Mouse (Mus musculus): Measurements from ENCODE around the gene Nek3. TPM values are rescaled to one million over a fixed set of nuclear protein-coding genes. Genes with fewer than 3 reads are reported as not detected.
"Not testable (repeated sequence)": the region's sequence is repeated elsewhere in the genome, so short reads cannot be mapped to it uniquely, and the experiment has no call there.

Nek3 gene
- polyA plus RNA-seq, 1 experiment, result 0.05 TPM

- H3K4me1 ChIP-seq (ENCODE audit: control insufficient read depth), result no peaks in the 10 kb centered on the region
- H3K36me3 ChIP-seq (ENCODE audit: control insufficient read depth), result no peaks in the 10 kb centered on the region
- no peaks in the 10 kb centered on the region for H3K27me3 ChIP-seq (ENCODE audit: control insufficient read depth)
- no peaks in the 10 kb centered on the region for H3K9me3 ChIP-seq (ENCODE audit: control insufficient read depth, low read length)
- no peak for TF ChIP-seq TAL1 (IDR thresholded peaks at IDR 0.05; ENCODE audit: low read length)
- no peak for TF ChIP-seq GATA1 (IDR thresholded peaks at IDR 0.05; ENCODE audit: low read length)
- H3K4me3 ChIP-seq (replicated peaks), result no peak overlapping the region
Observed at GRCm38 (mm10) chr8:22149643-22150344, 16.4 kb downstream of the Nek3 start.

GRCm38 (mm10) chr8:22148367-22148740, 17.9 kb downstream of the Nek3 start:
- Histone ChIP-seq H3K4me3 (replicated peaks) (no peak overlapping the region), H3K27me3 (ENCODE audit: control insufficient read depth) (no peaks in the 10 kb centered on the region), H3K36me3 (ENCODE audit: control insufficient read depth) (no peaks in the 10 kb centered on the region), H3K4me1 (ENCODE audit: control insufficient read depth) (no peaks in the 10 kb centered on the region), H3K9me3 (ENCODE audit: control insufficient read depth, low read length) (no peaks in the 10 kb centered on the region)
- TF ChIP-seq GATA1 (IDR thresholded peaks at IDR 0.05; ENCODE audit: low read length) (no peak), TAL1 (IDR thresholded peaks at IDR 0.05; ENCODE audit: low read length) (no peak)

GRCm38 (mm10) chr8:22147706-22148366, 18.4 kb downstream of the Nek3 start:
- no peaks in the 10 kb centered on the region for H3K36me3 ChIP-seq (ENCODE audit: control insufficient read depth)
- H3K4me3 ChIP-seq (replicated peaks), result no peak overlapping the region
- H3K9me3 ChIP-seq (ENCODE audit: control insufficient read depth, low read length), result no peaks in the 10 kb centered on the region
- no peaks in the 10 kb centered on the region for H3K27me3 ChIP-seq (ENCODE audit: control insufficient read depth)
- no peaks in the 10 kb centered on the region for H3K4me1 ChIP-seq (ENCODE audit: control insufficient read depth)
- TF ChIP-seq TAL1 (IDR thresholded peaks at IDR 0.05; ENCODE audit: low read length) (no peak), GATA1 (IDR thresholded peaks at IDR 0.05; ENCODE audit: low read length) (no peak)

- TF ChIP-seq TAL1 (IDR thresholded peaks at IDR 0.05; ENCODE audit: low read length), result no peak
- TF ChIP-seq GATA1 (IDR thresholded peaks at IDR 0.05; ENCODE audit: low read length), result no peak
- no peaks in the 10 kb centered on the region for H3K36me3 ChIP-seq (ENCODE audit: control insufficient read depth)
- H3K9me3 ChIP-seq (ENCODE audit: control insufficient read depth, low read length), result no peaks in the 10 kb centered on the region
- H3K4me3 ChIP-seq (replicated peaks), result no peak overlapping the region
- H3K27me3 ChIP-seq (ENCODE audit: control insufficient read depth), result no peaks in the 10 kb centered on the region
- no peaks in the 10 kb centered on the region for H3K4me1 ChIP-seq (ENCODE audit: control insufficient read depth)
Observed at GRCm38 (mm10) chr8:22145831-22146230, 20.4 kb downstream of the Nek3 start.

GRCm38 (mm10) chr8:22143764-22144491, 22.3 kb downstream of the Nek3 start:
- H3K4me3 ChIP-seq (replicated peaks), result no peak overlapping the region
- H3K27me3 ChIP-seq (ENCODE audit: control insufficient read depth), result no peaks in the 10 kb centered on the region
- no peak for TF ChIP-seq TAL1 (IDR thresholded peaks at IDR 0.05; ENCODE audit: low read length)
- TF ChIP-seq GATA1 (IDR thresholded peaks at IDR 0.05; ENCODE audit: low read length), result no peak
- peaks cover 2% of the 10 kb centered on the region; the same call in 1 of the 2 replicates for H3K9me3 ChIP-seq (ENCODE audit: control insufficient read depth, low read length)
- H3K36me3 ChIP-seq (ENCODE audit: control insufficient read depth), result no peaks in the 10 kb centered on the region
- H3K4me1 ChIP-seq (ENCODE audit: control insufficient read depth), result no peaks in the 10 kb centered on the region

GRCm38 (mm10) chr8:22142592-22142991, 23.6 kb downstream of the Nek3 start:
- no peak for TF ChIP-seq TAL1 (IDR thresholded peaks at IDR 0.05; ENCODE audit: low read length)
- no peak for TF ChIP-seq GATA1 (IDR thresholded peaks at IDR 0.05; ENCODE audit: low read length)
- Histone ChIP-seq H3K4me1 (ENCODE audit: control insufficient read depth) (no peaks in the 10 kb centered on the region), H3K27me3 (ENCODE audit: control insufficient read depth) (no peaks in the 10 kb centered on the region), H3K9me3 (ENCODE audit: control insufficient read depth, low read length) (peaks cover 2% of the 10 kb centered on the region; the same call in 1 of the 2 replicates), H3K36me3 (ENCODE audit: control insufficient read depth) (no peaks in the 10 kb centered on the region), H3K4me3 (replicated peaks) (no peak overlapping the region)

GRCm38 (mm10) chr8:22141836-22142385, 24.3 kb downstream of the Nek3 start:
- Histone ChIP-seq H3K4me1 (ENCODE audit: control insufficient read depth) (no peaks in the 10 kb centered on the region), H3K36me3 (ENCODE audit: control insufficient read depth) (no peaks in the 10 kb centered on the region), H3K27me3 (ENCODE audit: control insufficient read depth) (no peaks in the 10 kb centered on the region), H3K9me3 (ENCODE audit: control insufficient read depth, low read length) (peaks cover 2% of the 10 kb centered on the region; the same call in 1 of the 2 replicates), H3K4me3 (replicated peaks) (no peak overlapping the region)
- TF ChIP-seq GATA1 (IDR thresholded peaks at IDR 0.05; ENCODE audit: low read length), result no peak
- TF ChIP-seq TAL1 (IDR thresholded peaks at IDR 0.05; ENCODE audit: low read length), result no peak

- H3K4me1 ChIP-seq (ENCODE audit: control insufficient read depth); H3K36me3 ChIP-seq (ENCODE audit: control insufficient read depth); H3K4me3 ChIP-seq (replicated peaks); H3K9me3 ChIP-seq (ENCODE audit: control insufficient read depth, low read length); H3K27me3 ChIP-seq (ENCODE audit: control insufficient read depth): not testable (repeated sequence)
Observed at GRCm38 (mm10) chr8:22136462-22136861, 29.8 kb downstream of the Nek3 start.

- Histone ChIP-seq H3K4me1 (ENCODE audit: control insufficient read depth) (no peaks in the 10 kb centered on the region), H3K36me3 (ENCODE audit: control insufficient read depth) (no peaks in the 10 kb centered on the region), H3K27me3 (ENCODE audit: control insufficient read depth) (no peaks in the 10 kb centered on the region), H3K4me3 (replicated peaks) (no peak overlapping the region), H3K9me3 (ENCODE audit: control insufficient read depth, low read length) (no peaks in the 10 kb centered on the region; the same call in 1 of the 2 replicates)
- no peak for TF ChIP-seq GATA1 (IDR thresholded peaks at IDR 0.05; ENCODE audit: low read length)
- no peak for TF ChIP-seq TAL1 (IDR thresholded peaks at IDR 0.05; ENCODE audit: low read length)
Observed at GRCm38 (mm10) chr8:22134750-22135135, 31.5 kb downstream of the Nek3 start.
